Mouse (Mus musculus) cortical plate, adult 2 months (tissue): ENCODE results near the gene Tbc1d2. TPM values are rescaled to one million over a fixed set of nuclear protein-coding genes. Genes with fewer than 3 reads are reported as not detected.

ENCODE experiments used
- H3K27ac ChIP-seq: fragments of 200-500 bp; 2 replicates; pipeline ENCODE4 v1.5.1; 2012; ENCODE audit warnings: low read length, control low read depth, inconsistent platforms; ENCODE audit not compliant: insufficient read depth
- H3K4me1 ChIP-seq: fragments of 200-500 bp; 2 replicates; pipeline ENCODE4 v1.6.1; 2011; ENCODE audit warnings: low read length; ENCODE audit not compliant: control insufficient read depth, insufficient read depth
- H3K4me3 ChIP-seq: fragments of 200-500 bp; 2 replicates; pipeline ENCODE4 v1.5.1; 2011; ENCODE audit warnings: mild to moderate bottlenecking, low read length, control low read depth; ENCODE audit not compliant: insufficient read depth
- CTCF ChIP-seq: fragments of 200-500 bp; IDR thresholded peaks from 2 replicates; pipeline ENCODE4 v1.5.1; 2011; ENCODE audit warnings: mild to moderate bottlenecking, control low read depth, low read length; ENCODE audit not compliant: insufficient read depth; ENCODE audit errors: extremely low read depth
- POLR2A ChIP-seq: fragments of 200-500 bp; IDR thresholded peaks from 2 replicates; pipeline ENCODE4 v1.6.1; 2011; ENCODE audit warnings: mild to moderate bottlenecking, low read length, control low read depth; ENCODE audit not compliant: insufficient read depth; ENCODE audit errors: extremely low read depth
- polyA plus RNA-seq: library from polyadenylated mRNA; depleted of rRNA; stranded (reverse); fragments of >200 nt; gene quantifications from 2 replicates; pipeline ENCODE4 v1.2.3, GENCODE M21; 2012

Gene Tbc1d2
- polyA plus RNA-seq, 1 experiment, result 5.6 TPM

DNA sequence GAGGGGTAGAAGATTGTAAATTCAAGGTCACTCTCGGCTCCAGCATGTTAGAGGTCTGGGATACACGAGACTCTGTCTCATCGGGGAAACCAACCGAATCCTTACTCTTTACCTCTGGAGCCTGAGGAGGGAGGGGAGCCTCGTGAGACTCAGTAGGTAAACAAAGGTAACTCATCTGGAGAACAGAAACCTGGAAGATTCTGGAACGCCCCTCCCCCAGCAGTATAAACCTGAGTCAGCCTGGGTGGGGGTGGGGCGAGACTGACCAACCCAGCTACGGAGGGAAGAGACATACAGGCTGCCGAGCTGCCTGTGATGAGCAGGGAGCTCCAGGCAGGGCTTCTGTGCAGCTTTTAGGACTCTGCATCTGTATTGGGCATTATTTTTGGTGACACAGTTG lies 21.1 kb downstream of the Tbc1d2 start:
- no peak for TF ChIP-seq POLR2A
- TF ChIP-seq CTCF, result no peak
- H3K27ac ChIP-seq, result no peak overlapping the region

DNA sequence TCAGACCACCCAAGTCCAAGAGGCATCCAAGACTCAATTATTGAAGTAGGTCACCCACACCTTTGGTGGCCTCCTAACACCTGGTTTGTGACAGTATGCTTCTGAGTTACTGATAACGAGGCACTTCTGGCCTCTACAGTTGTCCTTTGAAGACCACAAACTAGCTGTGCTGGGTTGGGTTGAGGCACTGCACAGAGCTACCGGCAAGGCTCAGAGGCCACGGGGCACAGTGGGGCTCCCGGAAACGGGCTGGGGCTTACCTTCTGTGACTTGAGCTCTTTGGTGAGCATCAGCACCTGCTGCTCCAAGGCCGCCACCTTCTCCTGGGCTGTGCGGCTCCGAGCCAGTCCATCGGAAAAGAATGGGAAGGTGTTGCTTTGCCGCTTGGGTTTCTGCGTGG lies 21.9 kb downstream of the Tbc1d2 start:
- Histone ChIP-seq H3K27ac (no peak overlapping the region), H3K4me3 (no peak overlapping the region)

More for the DNA sequence above, 21.1 kb downstream of the Tbc1d2 start:
- Histone ChIP-seq H3K4me1 (no peaks in the 10 kb centered on the region), H3K4me3 (no peak overlapping the region)

DNA sequence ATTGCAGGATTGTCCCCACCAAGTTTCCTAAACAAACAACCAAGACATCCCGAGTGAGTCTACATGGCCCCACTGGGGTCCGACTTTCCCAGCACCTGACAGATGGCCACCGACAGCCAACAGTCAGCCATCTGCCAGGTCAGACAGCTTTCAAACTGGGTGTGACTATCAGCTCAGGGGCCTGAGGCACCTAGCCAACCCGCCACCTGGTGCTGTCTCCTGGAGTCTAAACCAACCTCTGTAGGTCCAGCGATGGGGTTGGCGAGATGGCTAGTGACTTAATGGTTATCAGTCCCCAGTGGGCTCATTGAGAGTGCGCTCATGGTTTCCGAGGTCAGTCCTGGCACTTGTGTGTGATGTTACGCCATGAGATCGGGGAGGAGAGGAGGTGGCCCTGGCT lies 24.9 kb downstream of the Tbc1d2 start:
- Histone ChIP-seq H3K27ac (no peak overlapping the region), H3K4me1 (no peaks in the 10 kb centered on the region), H3K4me3 (no peak overlapping the region)
- TF ChIP-seq CTCF (no peak), POLR2A (no peak)

More for the DNA sequence above, 21.9 kb downstream of the Tbc1d2 start:
- H3K4me1 ChIP-seq, result no peaks in the 10 kb centered on the region
- TF ChIP-seq CTCF (no peak), POLR2A (no peak)

DNA sequence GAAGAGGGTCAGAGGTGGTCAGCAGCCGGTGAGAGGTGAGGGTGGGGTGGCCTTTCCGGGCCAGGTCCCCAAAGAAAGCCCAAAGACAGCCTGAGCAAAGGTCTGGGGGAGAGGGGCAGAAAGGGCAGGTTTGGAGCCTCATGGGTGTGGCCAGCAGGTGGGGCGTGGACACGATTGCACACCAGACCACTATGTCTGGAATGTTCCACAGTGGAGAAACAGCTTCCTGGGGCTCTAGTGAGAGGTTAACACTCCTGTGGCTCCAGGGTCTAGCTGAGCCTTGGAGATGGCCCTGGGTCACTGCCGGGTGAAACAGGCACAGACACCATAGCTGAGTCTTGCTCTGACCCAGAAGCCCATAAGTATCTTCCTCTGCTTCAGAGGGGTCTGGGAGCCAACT lies 27.0 kb downstream of the Tbc1d2 start:
- Histone ChIP-seq H3K4me3 (no peak overlapping the region), H3K4me1 (no peaks in the 10 kb centered on the region), H3K27ac (no peak overlapping the region)
- TF ChIP-seq POLR2A, result no peak
- no peak for TF ChIP-seq CTCF

DNA sequence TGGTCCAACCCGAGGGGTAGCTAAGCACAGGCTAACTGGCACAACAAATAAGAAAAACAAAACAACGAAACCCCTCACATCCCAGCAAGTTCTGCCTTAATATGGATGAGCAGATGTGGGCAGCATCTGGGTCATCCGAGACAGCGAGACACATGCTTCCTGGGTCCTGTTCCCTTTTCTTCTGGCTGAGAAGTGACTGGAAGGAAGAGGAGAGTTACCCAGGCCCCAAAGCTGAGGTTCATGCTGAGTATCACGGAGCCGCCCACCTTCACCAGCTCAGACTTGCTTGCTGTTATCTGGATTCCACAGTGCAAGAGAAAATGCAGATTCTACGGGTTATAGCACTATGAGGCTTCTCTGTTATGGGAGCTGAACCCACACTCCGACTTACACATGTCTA lies 29.1 kb downstream of the Tbc1d2 start:
- Histone ChIP-seq H3K4me1 (no peaks in the 10 kb centered on the region), H3K27ac (no peak overlapping the region), H3K4me3 (no peak overlapping the region)
- TF ChIP-seq POLR2A, result no peak
- TF ChIP-seq CTCF, result no peak

DNA sequence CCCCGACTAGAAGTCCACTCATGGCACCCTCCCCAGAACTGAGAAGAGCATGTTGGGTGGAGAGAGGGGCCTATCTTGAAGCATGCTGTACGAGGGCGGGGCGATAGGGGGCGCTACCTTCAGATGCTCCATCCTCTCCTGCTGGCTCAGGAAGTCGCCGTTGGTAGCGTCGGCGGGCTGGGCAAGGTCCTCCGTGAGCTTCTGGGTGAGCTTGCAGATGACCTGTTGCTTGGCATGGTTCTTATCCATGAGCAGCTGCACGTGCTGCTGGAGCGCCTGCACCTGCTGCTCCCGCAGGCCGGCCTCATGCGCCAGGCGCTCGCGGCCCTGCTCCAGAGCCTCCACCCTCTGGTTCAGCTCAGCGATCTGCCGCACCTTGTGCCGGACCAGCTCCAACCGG lies 29.7 kb downstream of the Tbc1d2 start:
- Histone ChIP-seq H3K27ac (no peak overlapping the region), H3K4me3 (no peak overlapping the region), H3K4me1 (no peaks in the 10 kb centered on the region)
- TF ChIP-seq POLR2A (no peak), CTCF (peak; percentile 21; the same call in 1 of the 2 replicates)

DNA sequence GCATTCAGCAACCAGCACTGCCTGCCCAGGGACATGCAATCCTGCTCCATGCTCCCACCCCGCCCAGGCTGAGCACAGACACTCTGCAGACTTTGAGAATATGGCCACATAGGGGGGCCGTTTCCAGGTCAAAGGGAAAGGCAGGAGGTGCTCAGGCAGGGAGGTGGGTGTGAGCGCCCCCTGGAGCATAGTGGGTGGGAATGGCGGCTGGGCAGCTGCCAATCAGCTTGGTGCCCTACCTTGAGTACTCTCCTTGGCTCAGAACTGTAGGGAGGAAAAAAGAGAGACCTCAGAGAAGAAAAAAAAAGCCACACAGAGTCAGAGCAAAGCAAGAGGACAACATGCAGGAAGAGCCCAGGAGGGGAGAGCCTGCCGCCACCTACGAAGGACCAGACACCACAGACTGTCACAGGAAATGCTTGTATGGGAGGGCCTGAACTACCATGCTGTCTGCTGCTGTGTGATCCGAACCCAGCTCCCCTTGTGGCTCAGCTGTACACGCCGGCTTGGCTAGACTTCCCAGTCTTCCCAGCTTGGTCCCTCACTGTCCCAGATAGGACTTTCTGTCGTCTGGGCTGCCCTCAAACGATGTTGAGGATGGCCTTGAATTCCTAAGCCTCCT lies 31.7 kb downstream of the Tbc1d2 start:
- TF ChIP-seq POLR2A (no peak), CTCF (no peak)
- H3K4me3 ChIP-seq, result no peak overlapping the region
- no peaks in the 10 kb centered on the region for H3K4me1 ChIP-seq
- H3K27ac ChIP-seq, result no peak overlapping the region

DNA sequence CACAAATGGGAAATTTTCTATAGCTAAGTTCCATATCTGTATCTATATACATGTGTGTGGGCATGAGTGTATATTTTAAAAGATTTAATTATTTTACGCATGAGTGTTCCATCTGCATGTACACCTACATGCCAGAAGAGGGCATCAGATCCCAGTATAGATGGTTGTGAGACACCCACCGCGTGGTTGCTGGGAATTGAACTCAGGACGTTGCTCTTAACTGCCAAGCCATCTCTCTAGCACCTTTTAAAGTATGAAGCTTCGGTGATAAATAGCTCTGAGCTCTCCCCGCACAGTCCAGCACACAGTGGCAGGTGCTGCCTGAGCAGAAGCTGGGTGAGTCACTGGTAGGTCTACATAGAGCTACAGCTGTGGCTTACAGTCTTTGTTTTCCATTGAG lies 32.6 kb downstream of the Tbc1d2 start:
- no peak overlapping the region for H3K4me3 ChIP-seq
- no peak overlapping the region for H3K27ac ChIP-seq
- TF ChIP-seq POLR2A, result no peak
- peak; percentile 39; the same call in 1 of the 2 replicates for TF ChIP-seq CTCF

DNA sequence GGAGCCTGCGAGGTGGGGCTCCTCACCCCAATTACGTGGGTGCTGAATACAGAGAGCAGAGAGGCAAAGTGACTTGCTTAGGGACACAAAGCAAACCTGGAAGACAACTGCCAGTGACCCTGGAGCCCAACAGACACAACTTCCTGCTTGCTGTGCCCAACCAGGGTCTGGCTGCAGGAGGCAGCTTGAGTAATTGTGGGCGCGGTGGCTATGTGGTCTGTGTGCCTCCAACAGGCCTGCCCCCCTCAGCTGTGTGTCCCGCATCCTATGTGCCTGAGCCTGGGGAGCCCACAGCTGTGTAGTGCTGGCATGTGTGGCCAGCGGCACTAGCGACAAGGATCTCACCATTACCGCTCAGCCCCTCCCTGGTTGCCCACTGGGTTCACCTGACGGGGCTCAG lies 35.4 kb downstream of the Tbc1d2 start:
- no peak overlapping the region for H3K27ac ChIP-seq
- TF ChIP-seq POLR2A, result no peak
- no peak for TF ChIP-seq CTCF
- H3K4me3 ChIP-seq, result no peak overlapping the region
- H3K4me1 ChIP-seq, result no peaks in the 10 kb centered on the region

More for the DNA sequence above, 32.6 kb downstream of the Tbc1d2 start:
- no peaks in the 10 kb centered on the region for H3K4me1 ChIP-seq

DNA sequence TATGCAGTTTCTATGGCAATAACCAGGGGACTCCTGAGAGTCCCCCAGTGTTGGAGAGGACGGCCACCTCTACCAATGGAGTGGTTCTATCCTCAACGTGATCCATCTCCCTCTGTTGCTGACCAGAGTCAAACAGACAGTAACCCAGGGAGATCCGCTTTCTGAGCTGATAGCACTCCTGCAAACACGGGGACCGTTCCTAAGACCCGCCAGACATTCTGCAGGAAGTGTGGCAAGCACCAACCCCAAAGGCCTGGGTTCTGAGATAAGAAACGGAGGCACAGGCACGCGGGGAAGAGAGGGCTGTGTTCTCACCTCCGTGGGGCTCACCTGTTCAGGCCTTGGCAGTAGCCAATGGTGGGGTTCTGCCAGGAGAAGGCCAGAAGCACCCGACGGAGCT lies 36.4 kb downstream of the Tbc1d2 start:
- H3K4me3 ChIP-seq, result no peak overlapping the region
- no peak for TF ChIP-seq POLR2A
- TF ChIP-seq CTCF, result no peak
- no peak overlapping the region for H3K27ac ChIP-seq
- H3K4me1 ChIP-seq, result no peaks in the 10 kb centered on the region
